Mouse (Mus musculus): ENCODE data around the gene Mex3a.

GRCm38 (mm10) chr3:88553880-88554586, 21.8 kb downstream of the Mex3a start:
- TF ChIP-seq POLR2A (IDR thresholded peaks at IDR 0.05; ENCODE audit: control insufficient read depth, extremely low read depth, insufficient read depth, low read length, poor library complexity) (0 out of 2 replicates have a peak, but pooled peaks have one; percentile 13), CTCF (IDR thresholded peaks at IDR 0.05; ENCODE audit: borderline replicate concordance, control insufficient read depth, extremely low read depth, insufficient read depth, low read length, poor library complexity) (no peak)
